Mouse (Mus musculus) cerebellum, postnatal 10 days (tissue): ENCODE measurements around the gene Fndc3b.
A peak's percentile ranks its signal among the peaks of the same experiment; 100 is the strongest.

Source experiments
- DNase-seq, 2 experiments: peaks; one replicate each; pipeline ENCODE4 v3.0.0; 2021; ENCODE audit warnings: mixed read lengths in 2 of 2

Gene Fndc3b

DNA sequence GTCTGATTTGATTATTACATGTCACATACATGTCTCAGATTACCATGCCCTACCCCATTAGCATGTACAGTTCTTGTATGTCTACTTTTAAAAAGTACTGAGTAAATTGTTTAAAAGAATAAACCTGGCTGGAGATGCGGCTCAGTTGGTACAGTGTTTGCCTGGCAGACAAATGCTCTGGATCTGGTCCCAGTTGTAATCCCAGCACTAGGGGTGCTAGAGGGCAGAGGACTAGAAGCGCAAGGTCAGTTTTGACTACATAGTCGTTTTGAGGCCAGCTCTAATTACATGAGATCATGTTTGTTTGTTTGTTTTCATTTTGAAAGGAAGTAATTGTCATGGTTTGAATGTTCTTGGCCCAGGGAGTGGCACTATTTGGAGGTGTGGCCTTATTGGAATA is 326.3 kb downstream of the Fndc3b start:
- peak; percentile 48 to 60 for DNase-seq

DNA sequence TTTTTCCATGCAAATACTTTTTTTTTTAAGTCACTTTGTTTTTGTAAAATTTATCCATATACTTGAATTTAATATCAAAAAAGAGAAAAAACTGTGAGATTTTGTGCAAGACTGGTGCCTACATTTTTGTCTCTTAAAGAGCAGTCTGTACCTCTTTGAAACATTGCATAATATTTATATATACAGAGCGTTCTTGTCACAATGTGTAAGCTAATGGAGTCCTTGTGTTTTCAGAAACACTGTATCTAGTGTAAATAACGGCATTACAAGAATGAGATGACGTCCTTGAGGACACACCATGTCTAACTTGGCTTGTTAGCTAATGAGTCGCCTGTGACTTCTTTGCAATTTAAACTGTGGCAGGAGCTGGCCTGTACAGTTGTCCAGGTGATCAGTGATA is 333.2 kb downstream of the Fndc3b start:
- no peak for DNase-seq

DNA sequence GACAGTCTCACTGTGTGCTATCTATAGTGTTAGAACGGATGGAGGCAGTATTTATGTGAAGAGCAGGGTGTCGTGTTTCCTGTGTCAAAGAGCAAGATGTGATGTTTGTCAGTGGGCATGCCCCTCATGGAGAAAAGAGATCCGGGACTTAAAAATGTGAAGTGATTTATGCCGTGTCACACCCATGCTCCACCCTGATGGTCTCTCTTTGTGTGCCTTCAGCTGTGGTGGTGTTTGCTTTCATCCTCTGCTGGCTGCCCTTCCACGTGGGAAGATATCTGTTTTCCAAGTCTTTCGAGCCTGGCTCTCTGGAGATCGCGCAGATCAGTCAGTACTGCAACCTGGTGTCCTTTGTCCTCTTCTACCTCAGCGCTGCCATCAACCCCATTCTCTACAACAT is 336.7 kb downstream of the Fndc3b start:
- no peak for DNase-seq

DNA sequence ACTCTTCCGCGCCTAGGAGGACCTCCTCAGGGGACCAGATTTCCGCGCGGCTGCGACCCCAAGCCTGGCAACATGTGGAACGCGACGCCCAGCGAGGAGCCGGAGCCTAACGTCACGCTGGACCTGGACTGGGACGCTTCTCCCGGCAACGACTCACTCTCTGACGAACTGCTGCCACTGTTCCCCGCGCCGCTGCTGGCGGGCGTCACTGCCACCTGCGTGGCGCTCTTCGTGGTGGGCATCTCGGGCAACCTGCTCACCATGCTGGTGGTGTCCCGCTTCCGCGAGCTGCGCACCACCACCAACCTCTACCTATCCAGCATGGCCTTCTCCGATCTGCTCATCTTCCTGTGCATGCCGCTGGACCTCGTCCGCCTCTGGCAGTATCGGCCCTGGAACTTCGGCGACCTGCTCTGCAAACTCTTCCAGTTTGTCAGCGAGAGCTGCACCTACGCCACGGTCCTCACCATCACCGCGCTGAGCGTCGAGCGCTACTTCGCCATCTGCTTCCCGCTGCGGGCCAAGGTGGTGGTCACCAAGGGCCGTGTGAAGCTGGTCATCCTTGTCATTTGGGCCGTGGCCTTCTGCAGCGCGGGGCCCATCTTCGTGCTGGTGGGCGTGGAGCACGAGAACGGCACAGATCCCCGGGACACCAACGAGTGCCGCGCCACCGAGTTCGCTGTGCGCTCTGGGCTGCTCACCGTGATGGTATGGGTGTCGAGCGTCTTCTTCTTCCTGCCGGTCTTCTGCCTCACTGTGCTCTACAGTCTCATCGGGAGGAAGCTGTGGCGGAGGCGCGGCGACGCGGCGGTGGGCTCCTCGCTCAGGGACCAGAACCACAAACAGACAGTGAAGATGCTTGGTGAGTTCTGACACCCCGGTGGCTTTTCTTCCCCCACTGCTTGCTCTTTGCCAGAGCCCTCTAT is 339.1 kb downstream of the Fndc3b start:
- peak; percentile 23 to 35 for DNase-seq

DNA sequence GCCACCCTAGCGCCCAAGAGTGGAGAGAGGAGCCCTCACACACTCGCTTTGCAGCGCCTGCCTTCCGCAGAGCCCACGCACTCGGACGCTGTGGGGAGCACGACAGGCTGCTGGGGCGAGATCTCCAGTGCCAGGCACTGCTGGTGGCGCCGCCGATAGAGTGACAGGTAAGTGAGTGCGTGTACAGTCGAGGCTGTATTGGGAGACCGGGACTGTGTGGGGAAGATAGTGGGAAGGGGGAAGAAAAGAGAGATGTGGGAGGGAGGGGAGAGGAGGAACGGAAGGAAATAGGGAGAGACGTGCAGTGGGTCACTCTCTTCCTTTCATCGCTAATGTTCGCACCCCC is 339.9 kb downstream of the Fndc3b start, which contains the start of gene Ghsr:
Ghsr (plus strand) TSS at position 76 of the 346 bp plus-strand sequence.
- peak in 1 of 2 experiments; percentile 19 for DNase-seq

DNA sequence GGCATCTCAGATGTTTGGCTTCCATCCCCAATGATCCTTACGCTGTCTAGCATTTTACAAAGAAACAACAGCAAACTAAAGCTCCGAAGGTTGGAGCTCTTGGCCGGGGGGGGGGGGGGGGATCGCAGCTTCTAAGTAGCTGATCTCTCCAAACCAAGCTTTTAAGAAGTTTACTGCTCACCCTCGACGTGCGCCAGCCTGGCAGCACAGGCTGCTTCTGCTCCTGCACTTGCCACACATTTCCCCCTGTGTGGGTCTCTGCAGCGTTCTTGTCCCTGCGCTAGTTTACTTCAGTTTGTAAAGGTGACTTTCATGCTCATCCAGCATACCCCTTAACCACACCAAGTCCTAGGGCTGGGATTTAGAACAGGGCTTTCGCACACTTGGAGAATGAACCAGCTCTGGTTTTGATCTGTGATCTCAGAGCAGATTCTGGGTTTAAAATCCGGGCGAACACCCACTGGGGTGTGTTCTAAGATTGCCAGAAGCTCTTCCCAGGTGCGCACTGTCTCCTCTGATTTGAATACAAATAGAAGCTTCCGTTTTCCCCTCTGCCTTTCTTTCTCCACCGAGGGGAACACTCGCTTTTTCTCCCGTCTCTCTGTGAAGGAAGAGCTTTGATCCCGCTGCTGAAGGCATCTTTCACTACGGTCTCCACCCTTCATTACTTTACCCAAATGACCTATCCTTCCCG is 340.4 kb downstream of the Fndc3b start:
- DNase-seq: no peak

DNA sequence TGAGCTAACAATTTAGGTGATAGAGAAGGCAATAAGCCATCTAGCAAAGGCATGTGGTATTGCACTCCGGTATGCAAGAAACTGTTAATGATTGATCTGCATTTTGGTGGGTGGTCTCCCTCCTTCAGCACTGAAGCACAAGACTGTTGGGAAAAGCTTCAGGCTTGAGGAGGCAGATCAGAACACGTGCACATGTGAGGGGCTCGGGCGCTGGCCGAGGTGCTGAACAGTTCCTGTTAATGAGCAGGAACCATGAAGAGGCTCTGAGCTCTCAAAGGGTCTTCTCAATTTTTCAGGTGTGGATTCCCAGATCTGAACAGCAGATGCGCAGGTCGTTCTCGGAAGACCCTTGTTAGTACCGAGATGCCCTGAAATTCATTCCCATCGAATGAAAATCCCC is 341.0 kb downstream of the Fndc3b start:
- DNase-seq: peak in 1 of 2 experiments; percentile 16
